Mouse (Mus musculus) neural tube, embryonic 14.5 days (tissue): Measurements from ENCODE around the gene Gal3st1. TPM values are rescaled to one million over a fixed set of nuclear protein-coding genes. Genes with fewer than 3 reads are reported as not detected.
A peak's percentile ranks its signal among the peaks of the same experiment; 100 is the strongest.

Source experiments
- ATAC-seq: fragments of 200-750 bp; cut with Nextera tagmentation; 2 replicates; pipeline ENCODE4 v1.8.0; 2017; ENCODE audit warnings: low read depth, mild to moderate bottlenecking, moderate TSS enrichment, moderate library complexity
- H3K27ac ChIP-seq: fragments of 300-500 bp; sonication (generic); 2 replicates; pipeline ENCODE4 v1.5.1; 2014; ENCODE audit warnings: low read depth, mild to moderate bottlenecking, control low read depth, low read length, moderate library complexity, mixed read lengths
- H3K27me3 ChIP-seq: fragments of 300-500 bp; sonication (generic); 2 replicates; pipeline ENCODE4 v1.6.1; 2014; ENCODE audit warnings: low read length; ENCODE audit not compliant: control insufficient read depth, insufficient read depth
- H3K36me3 ChIP-seq: fragments of 300-500 bp; sonication (generic); 2 replicates; pipeline ENCODE4 v1.6.1; 2014; ENCODE audit warnings: low read length, mixed read lengths; ENCODE audit not compliant: control insufficient read depth, insufficient read depth
- H3K4me1 ChIP-seq: fragments of 300-500 bp; sonication (generic); 2 replicates; pipeline ENCODE4 v1.6.1; 2014; ENCODE audit warnings: low read length; ENCODE audit not compliant: control insufficient read depth, insufficient read depth
- H3K4me2 ChIP-seq: fragments of 300-500 bp; sonication (generic); 2 replicates; pipeline ENCODE4 v1.6.1; 2014; ENCODE audit warnings: mild to moderate bottlenecking, low read depth, low read length, control low read depth
- H3K4me3 ChIP-seq: fragments of 300-500 bp; sonication (generic); 2 replicates; pipeline ENCODE4 v1.5.1; 2014; ENCODE audit warnings: low read depth, low read length, control low read depth, mixed read lengths
- H3K9ac ChIP-seq: fragments of 300-500 bp; sonication (generic); replicated peaks from 2 replicates; pipeline ENCODE4 v1.6.1; 2014; ENCODE audit warnings: low read depth, mild to moderate bottlenecking, control low read depth, low read length, mixed read lengths
- H3K9me3 ChIP-seq: fragments of 300-500 bp; sonication (generic); 2 replicates; pipeline ENCODE4 v1.6.1; 2016; ENCODE audit warnings: low read length; ENCODE audit not compliant: control insufficient read depth
- WGBS: fragments of 180-500 bp; shearing (Covaris S2); extraction: QIAGEN DNeasy Blood & Tissue Kit; methylation state at CpG from one replicate; pipeline ENCODE4 v1.1.7; 2014; 5-methylcytosine and 5-hydroxymethylcytosine counted together
- polyA plus RNA-seq: library from polyadenylated mRNA; unstranded; fragments of >200 nt; fragmentation: Nextera tagmentation; extraction: Ambion mirVana; gene quantifications from 2 replicates; pipeline ENCODE4 v1.2.1, GENCODE M21; 2014

Gene Gal3st1
- polyA plus RNA-seq, 1 experiment from 2014 or later: 6.2 TPM

GRCm38 (mm10) chr11:3976678-3977077 is 6.8 kb upstream of the Gal3st1 start, which contains the start of gene 4930556J24Rik:
TSS of gene 4930556J24Rik (minus strand) at chr11:3976778.
- peaks cover 63% of the 10 kb centered on the region for H3K36me3 ChIP-seq
- no peak for ATAC-seq
- no peak within 1 kb of the TSS for H3K4me3 ChIP-seq
- no peak within 1 kb of the TSS for H3K4me2 ChIP-seq
- H3K27me3 ChIP-seq: no peaks in the 10 kb centered on the region
- H3K9ac ChIP-seq: no peak within 1 kb of the TSS
- 93% methylated on average over 6 of the region's 6 CpGs for WGBS
- no peaks in the 10 kb centered on the region for H3K9me3 ChIP-seq
- no peak within 1 kb of the TSS for H3K27ac ChIP-seq
- H3K4me1 ChIP-seq: no peaks in the 10 kb centered on the region

- Histone ChIP-seq H3K9me3 (no peaks in the 10 kb centered on the region), H3K27me3 (no peaks in the 10 kb centered on the region; the same call in 1 of the 2 replicates), H3K4me1 (peaks cover 5% of the 10 kb centered on the region; the same call in 1 of the 2 replicates), H3K9ac (no peak overlapping the region), H3K4me3 (no peak overlapping the region), H3K36me3 (peaks cover 49% of the 10 kb centered on the region), H3K27ac (no peak overlapping the region), H3K4me2 (no peak overlapping the region)
- no peak for ATAC-seq
- 89% methylated on average over 5 of the region's 5 CpGs for WGBS
Observed at GRCm38 (mm10) chr11:3978421-3978820, 5.0 kb upstream of the Gal3st1 start.

GRCm38 (mm10) chr11:3981536-3981935 is 1.9 kb upstream of the Gal3st1 start:
- Histone ChIP-seq H3K9ac (no peak overlapping the region), H3K4me3 (no peak overlapping the region), H3K4me2 (no peak overlapping the region), H3K27ac (no peak overlapping the region), H3K9me3 (no peaks in the 10 kb centered on the region), H3K4me1 (peaks cover 5% of the 10 kb centered on the region; the same call in 1 of the 2 replicates), H3K27me3 (no peaks in the 10 kb centered on the region; the same call in 1 of the 2 replicates), H3K36me3 (peaks cover 26% of the 10 kb centered on the region)
- ATAC-seq: no peak
- WGBS: 80% methylated on average over 6 of the region's 6 CpGs

- no peak for ATAC-seq
- Histone ChIP-seq H3K4me2 (peak overlapping the region; percentile 67; the same call in 1 of the 2 replicates), H3K36me3 (peaks cover 18% of the 10 kb centered on the region), H3K9me3 (no peaks in the 10 kb centered on the region), H3K4me1 (peaks cover 5% of the 10 kb centered on the region; the same call in 1 of the 2 replicates), H3K4me3 (no peak overlapping the region; the same call in 1 of the 2 replicates), H3K27me3 (no peaks in the 10 kb centered on the region; the same call in 1 of the 2 replicates), H3K9ac (no peak overlapping the region), H3K27ac (no peak overlapping the region)
- WGBS: 70% methylated on average over 7 of the region's 7 CpGs
Observed at GRCm38 (mm10) chr11:3982275-3983209, 894 bp upstream of the Gal3st1 start.

- Histone ChIP-seq H3K36me3 (peaks cover 2% of the 10 kb centered on the region; the same call in 1 of the 2 replicates), H3K9ac (peak overlapping the region; percentile 59), H3K4me1 (peaks cover 5% of the 10 kb centered on the region; the same call in 1 of the 2 replicates), H3K27ac (no peak overlapping the region; the same call in 1 of the 2 replicates), H3K4me3 (peak overlapping the region; percentile 32), H3K9me3 (no peaks in the 10 kb centered on the region), H3K4me2 (peak overlapping the region; percentile 67), H3K27me3 (no peaks in the 10 kb centered on the region; the same call in 1 of the 2 replicates)
- WGBS: 8% methylated on average over 15 of the region's 15 CpGs
- peak; percentile 70 for ATAC-seq
Observed at GRCm38 (mm10) chr11:3983863-3984745, 668 bp downstream of the Gal3st1 start.

GRCm38 (mm10) chr11:3989748-3990147 is 6.3 kb downstream of the Gal3st1 start:
- Histone ChIP-seq H3K9me3 (no peaks in the 10 kb centered on the region), H3K4me3 (no peak overlapping the region), H3K4me2 (no peak overlapping the region), H3K36me3 (no peaks in the 10 kb centered on the region), H3K27me3 (no peaks in the 10 kb centered on the region), H3K27ac (no peak overlapping the region), H3K9ac (no peak overlapping the region), H3K4me1 (no peaks in the 10 kb centered on the region)
- no peak for ATAC-seq
- WGBS: 54% methylated on average over 3 of the region's 3 CpGs

- no peak overlapping the region for H3K4me2 ChIP-seq
- H3K9ac ChIP-seq: no peak overlapping the region
- H3K36me3 ChIP-seq: no peaks in the 10 kb centered on the region
- no peaks in the 10 kb centered on the region for H3K9me3 ChIP-seq
- H3K4me3 ChIP-seq: no peak overlapping the region
- 82% methylated on average over 6 of the region's 6 CpGs for WGBS
- H3K27me3 ChIP-seq: peaks cover 13% of the 10 kb centered on the region
- H3K4me1 ChIP-seq: no peaks in the 10 kb centered on the region
- H3K27ac ChIP-seq: no peak overlapping the region
- no peak for ATAC-seq
Observed at GRCm38 (mm10) chr11:3993132-3993531, 9.7 kb downstream of the Gal3st1 start.

- H3K4me2 ChIP-seq: no peak overlapping the region
- WGBS: 85% methylated on average over 6 of the region's 6 CpGs
- no peak overlapping the region for H3K9ac ChIP-seq
- peaks cover 20% of the 10 kb centered on the region for H3K27me3 ChIP-seq
- no peak overlapping the region for H3K4me3 ChIP-seq
- no peaks in the 10 kb centered on the region for H3K9me3 ChIP-seq
- H3K36me3 ChIP-seq: no peaks in the 10 kb centered on the region
- no peak for ATAC-seq
- no peaks in the 10 kb centered on the region for H3K4me1 ChIP-seq
- H3K27ac ChIP-seq: no peak overlapping the region
Observed at GRCm38 (mm10) chr11:3993914-3994313, 10.5 kb downstream of the Gal3st1 start.
